Mouse (Mus musculus) lung, embryonic 14.5 days (tissue): ENCODE data around the gene Nup210. TPM values are rescaled to one million over a fixed set of nuclear protein-coding genes. Genes with fewer than 3 reads are reported as not detected.
A peak's percentile ranks its signal among the peaks of the same experiment; 100 is the strongest.

Source experiments
- ATAC-seq: fragments of 200-750 bp; cut with Nextera tagmentation; 2 replicates; pipeline ENCODE4 v1.8.0; 2017; ENCODE audit warnings: mild to moderate bottlenecking, moderate TSS enrichment, moderate library complexity; ENCODE audit not compliant: insufficient read depth
- DNase-seq: peaks from one replicate; pipeline ENCODE4 v3.0.0-alpha.2; 2015
- H3K27ac ChIP-seq: fragments of 300-500 bp; sonication (generic); 2 replicates; pipeline ENCODE4 v1.5.1; 2014; ENCODE audit warnings: low read depth, mild to moderate bottlenecking, moderate library complexity
- H3K27me3 ChIP-seq: fragments of 300-500 bp; sonication (generic); 2 replicates; pipeline ENCODE4 v1.6.1; 2014; ENCODE audit warnings: low read length, control low read depth; ENCODE audit not compliant: insufficient read depth
- H3K36me3 ChIP-seq: fragments of 300-500 bp; sonication (generic); 2 replicates; pipeline ENCODE4 v1.6.1; 2014; ENCODE audit warnings: control low read depth; ENCODE audit not compliant: insufficient read depth
- H3K4me1 ChIP-seq: fragments of 300-500 bp; sonication (generic); 2 replicates; pipeline ENCODE4 v1.6.1; 2014; ENCODE audit warnings: antibody characterized with exemption, control low read depth; ENCODE audit not compliant: insufficient read depth
- H3K4me2 ChIP-seq: fragments of 300-500 bp; sonication (generic); 2 replicates; pipeline ENCODE4 v1.6.1; 2014; ENCODE audit warnings: mild to moderate bottlenecking
- H3K4me3 ChIP-seq: fragments of 300-500 bp; sonication (generic); 2 replicates; pipeline ENCODE4 v1.5.1; 2014; ENCODE audit warnings: low read depth, low read length
- H3K9ac ChIP-seq: fragments of 300-500 bp; sonication (generic); 2 replicates; pipeline ENCODE4 v1.6.1; 2014
- H3K9me3 ChIP-seq: fragments of 300-500 bp; sonication (generic); 2 replicates; pipeline ENCODE4 v1.6.1; 2016; ENCODE audit warnings: low read depth, low read length, control low read depth
- CTCF ChIP-seq: IDR thresholded peaks from 2 replicates; pipeline ENCODE4 v1.5.1; 2016; ENCODE audit warnings: antibody characterized with exemption, low read depth
- WGBS: fragments of 180-500 bp; shearing (Covaris S2); extraction: QIAGEN DNeasy Blood & Tissue Kit; methylation state at CpG from one replicate; pipeline ENCODE4 v1.1.7; 2014; 5-methylcytosine and 5-hydroxymethylcytosine counted together
- polyA plus RNA-seq: library from polyadenylated mRNA; unstranded; fragments of >200 nt; fragmentation: Nextera tagmentation; extraction: Ambion mirVana; gene quantifications from 2 replicates; pipeline ENCODE4 v1.2.1, GENCODE M21; 2014

Gene Nup210
- polyA plus RNA-seq, 1 experiment from 2014 or later = 35.3 TPM

GRCm38 (mm10) chr6:91114716-91115115 lies 1.9 kb downstream of the Nup210 start:
- TF ChIP-seq CTCF = no peak
- peak overlapping the region; percentile 97 for H3K4me2 ChIP-seq
- 6% methylated on average over 2 of the region's 2 CpGs for WGBS
- H3K27me3 ChIP-seq = peaks cover 4% of the 10 kb centered on the region; the same call in 1 of the 2 replicates
- no peak overlapping the region for H3K27ac ChIP-seq
- 0 out of 2 replicates have a peak overlapping the region, but pooled peaks have one; percentile 4 for H3K4me3 ChIP-seq
- DNase-seq = no peak
- no peaks in the 10 kb centered on the region for H3K36me3 ChIP-seq
- no peak overlapping the region for H3K9ac ChIP-seq
- ATAC-seq = no peak
- H3K9me3 ChIP-seq = no peaks in the 10 kb centered on the region
- H3K4me1 ChIP-seq = no peaks in the 10 kb centered on the region

GRCm38 (mm10) chr6:91111954-91112252 lies 4.7 kb downstream of the Nup210 start:
- ATAC-seq (no peak), DNase-seq (no peak)
- H3K9ac ChIP-seq = no peak overlapping the region
- H3K4me1 ChIP-seq = 0 out of 2 replicates have a peak, but pooled peaks cover 3% of the 10 kb centered on the region
- no peaks in the 10 kb centered on the region for H3K9me3 ChIP-seq
- TF ChIP-seq CTCF = no peak
- no peak overlapping the region for H3K4me3 ChIP-seq
- no peak overlapping the region for H3K27ac ChIP-seq
- peaks cover 4% of the 10 kb centered on the region; the same call in 1 of the 2 replicates for H3K27me3 ChIP-seq
- H3K36me3 ChIP-seq = no peaks in the 10 kb centered on the region
- no peak overlapping the region for H3K4me2 ChIP-seq
- 88% methylated on average over 3 of the region's 3 CpGs for WGBS

DNA sequence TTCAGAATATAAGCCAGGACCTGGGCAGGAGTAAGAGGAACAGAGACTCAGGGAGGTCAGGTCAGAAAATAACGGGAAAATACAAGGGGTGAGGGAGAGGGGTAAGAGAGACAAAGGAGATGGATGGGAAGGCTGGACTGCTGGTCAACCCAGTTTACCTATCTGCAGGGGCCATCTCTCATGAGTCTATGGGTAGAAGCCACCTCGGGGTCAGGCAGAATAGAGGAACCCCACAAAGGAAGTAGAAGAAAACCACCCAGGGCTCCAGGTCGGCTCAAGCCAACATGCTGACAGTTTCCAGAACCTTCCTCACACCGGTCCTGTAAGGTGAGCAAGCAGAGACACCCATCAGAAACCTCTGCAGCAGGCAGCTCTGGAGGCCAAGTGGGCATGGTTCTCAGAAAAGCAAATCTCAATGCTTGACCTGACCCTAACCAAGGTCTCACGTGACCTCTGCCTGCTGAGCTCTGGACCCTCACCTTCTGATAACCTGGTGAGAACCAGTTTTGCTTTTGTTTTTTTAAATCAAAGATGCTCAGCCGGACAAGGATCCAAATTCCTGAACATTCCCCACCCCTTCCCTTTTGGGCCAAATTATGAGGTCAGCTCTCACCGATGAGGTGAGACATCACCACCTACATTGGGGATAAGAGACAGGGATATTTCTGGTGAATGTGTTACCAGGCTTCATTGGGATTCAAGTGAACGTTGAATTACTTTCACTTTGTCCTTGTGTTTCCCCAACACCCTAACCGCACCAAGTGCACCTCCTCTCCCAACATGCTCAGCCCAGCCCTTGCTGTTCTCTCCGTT lies 5.3 kb downstream of the Nup210 start:
- Histone ChIP-seq H3K4me3 (no peak overlapping the region), H3K36me3 (no peaks in the 10 kb centered on the region), H3K27me3 (peaks cover 4% of the 10 kb centered on the region; the same call in 1 of the 2 replicates), H3K9ac (no peak overlapping the region), H3K4me2 (no peak overlapping the region), H3K27ac (no peak overlapping the region), H3K9me3 (no peaks in the 10 kb centered on the region), H3K4me1 (0 out of 2 replicates have a peak, but pooled peaks cover 3% of the 10 kb centered on the region)
- DNase-seq = no peak
- 73% methylated on average over 10 of the region's 10 CpGs for WGBS
- TF ChIP-seq CTCF = no peak
- no peak for ATAC-seq

GRCm38 (mm10) chr6:91110323-91111020 lies 6.2 kb downstream of the Nup210 start:
- Histone ChIP-seq H3K9ac (no peak overlapping the region), H3K4me2 (no peak overlapping the region), H3K9me3 (no peaks in the 10 kb centered on the region), H3K4me3 (no peak overlapping the region), H3K27me3 (no peaks in the 10 kb centered on the region), H3K36me3 (no peaks in the 10 kb centered on the region), H3K27ac (no peak overlapping the region), H3K4me1 (0 out of 2 replicates have a peak, but pooled peaks cover 3% of the 10 kb centered on the region)
- TF ChIP-seq CTCF = no peak
- DNase-seq (no peak), ATAC-seq (no peak)
- WGBS = 51% methylated on average over 13 of the region's 13 CpGs

DNA sequence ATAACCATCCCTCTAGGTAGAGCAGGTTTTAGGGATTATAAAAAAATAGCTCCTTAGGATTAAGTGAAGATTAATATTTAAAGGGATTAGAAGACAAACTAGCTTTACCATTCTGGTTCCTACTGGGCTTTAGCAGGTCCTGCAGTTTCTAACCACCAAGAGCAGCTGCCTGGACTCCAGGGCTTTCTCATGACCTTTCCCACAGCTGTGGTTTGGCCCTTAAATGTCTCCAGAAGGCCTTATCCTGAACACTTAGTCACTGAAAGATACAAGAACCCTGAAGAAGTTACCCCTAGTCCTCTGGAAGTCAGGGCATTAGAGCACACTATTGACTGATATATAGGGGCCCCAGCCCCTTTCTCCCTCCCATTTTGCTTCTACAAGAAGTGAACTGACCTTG lies 7.1 kb downstream of the Nup210 start:
- Histone ChIP-seq H3K4me3 (no peak overlapping the region), H3K9ac (no peak overlapping the region), H3K4me2 (no peak overlapping the region), H3K27ac (no peak overlapping the region), H3K4me1 (peaks cover 5% of the 10 kb centered on the region; the same call in 1 of the 2 replicates), H3K27me3 (no peaks in the 10 kb centered on the region), H3K36me3 (no peaks in the 10 kb centered on the region), H3K9me3 (no peaks in the 10 kb centered on the region)
- TF ChIP-seq CTCF = no peak
- ATAC-seq = no peak
- DNase-seq = no peak

DNA sequence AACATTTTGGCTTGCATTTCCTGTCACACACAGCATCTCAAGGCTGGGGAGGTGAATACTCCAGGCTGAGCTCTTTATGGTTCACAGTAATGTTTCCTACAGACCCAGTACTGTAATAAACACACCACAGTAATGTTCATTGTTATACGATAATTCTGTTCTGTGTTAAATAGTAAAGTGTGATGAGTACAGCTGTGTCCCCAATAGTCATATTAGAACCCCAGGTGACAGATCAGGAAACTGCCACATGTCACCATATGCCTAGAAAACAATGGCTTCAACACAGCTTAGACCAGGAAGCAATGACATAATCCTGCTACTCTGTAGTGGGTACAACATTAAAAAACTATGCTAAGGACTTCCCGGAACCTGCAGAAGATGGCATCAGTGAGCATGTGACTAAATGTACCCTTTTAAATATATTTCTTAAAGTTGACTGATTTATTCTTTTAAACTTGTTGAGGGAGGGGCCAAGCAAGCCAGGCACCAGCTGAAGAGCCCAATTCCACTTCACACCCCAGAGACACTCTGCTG lies 7.6 kb downstream of the Nup210 start:
- Histone ChIP-seq H3K4me2 (no peak overlapping the region), H3K9me3 (no peaks in the 10 kb centered on the region), H3K36me3 (no peaks in the 10 kb centered on the region), H3K27ac (no peak overlapping the region), H3K27me3 (no peaks in the 10 kb centered on the region), H3K4me3 (no peak overlapping the region), H3K9ac (no peak overlapping the region), H3K4me1 (peaks cover 6% of the 10 kb centered on the region; the same call in 1 of the 2 replicates)
- DNase-seq = no peak
- ATAC-seq = no peak
- TF ChIP-seq CTCF = no peak
- 78% methylated on average over 2 of the region's 2 CpGs for WGBS
